Mouse (Mus musculus) heart, embryonic 16.5 days (tissue): ENCODE data around the gene Vstm5. TPM values are rescaled to one million over a fixed set of nuclear protein-coding genes. Genes with fewer than 3 reads are reported as not detected.

Experiments
- ATAC-seq: fragments of 200-750 bp; cut with Nextera tagmentation; replicated peaks from 2 replicates; pipeline ENCODE4 v1.8.0; 2017; ENCODE audit warnings: moderate number of reproducible peaks; ENCODE audit not compliant: insufficient read depth, low FRiP score; ENCODE audit errors: extremely low read depth
- H3K27ac ChIP-seq: fragments of 300-500 bp; sonication (generic); 2 replicates; pipeline ENCODE4 v1.5.1; 2014; ENCODE audit warnings: mild to moderate bottlenecking, low read length, control low read depth, moderate library complexity
- H3K27me3 ChIP-seq: fragments of 300-500 bp; sonication (generic); 2 replicates; pipeline ENCODE4 v1.6.1; 2014; ENCODE audit warnings: low read length, mixed read lengths; ENCODE audit not compliant: control insufficient read depth, insufficient read depth
- H3K36me3 ChIP-seq: fragments of 300-500 bp; sonication (generic); 2 replicates; pipeline ENCODE4 v1.6.1; 2014; ENCODE audit not compliant: control insufficient read depth, insufficient read depth
- H3K4me1 ChIP-seq: fragments of 300-500 bp; sonication (generic); 2 replicates; pipeline ENCODE4 v1.6.1; 2014; ENCODE audit warnings: low read length, mixed read lengths; ENCODE audit not compliant: control insufficient read depth, insufficient read depth
- H3K4me2 ChIP-seq: fragments of 300-500 bp; sonication (generic); 2 replicates; pipeline ENCODE4 v1.6.1; 2014; ENCODE audit warnings: low read depth, mild to moderate bottlenecking, control low read depth, low read length
- H3K4me3 ChIP-seq: fragments of 300-500 bp; sonication (generic); 2 replicates; pipeline ENCODE4 v1.5.1; 2014; ENCODE audit warnings: mild to moderate bottlenecking, control low read depth, low read length
- H3K9ac ChIP-seq: fragments of 300-500 bp; sonication (generic); 2 replicates; pipeline ENCODE4 v1.6.1; 2014; ENCODE audit warnings: low read length, control low read depth
- H3K9me3 ChIP-seq: fragments of 300-500 bp; sonication (generic); replicated peaks from 2 replicates; pipeline ENCODE4 v1.6.1; 2016; ENCODE audit warnings: low read length; ENCODE audit not compliant: control insufficient read depth
- WGBS: fragments of 180-500 bp; shearing (Covaris S2); extraction: QIAGEN DNeasy Blood & Tissue Kit; methylation state at CpG from one replicate; pipeline ENCODE4 v1.1.7; 2014; 5-methylcytosine and 5-hydroxymethylcytosine counted together
- polyA plus RNA-seq: library from polyadenylated mRNA; unstranded; fragments of >200 nt; fragmentation: Nextera tagmentation; extraction: Ambion mirVana; gene quantifications from 2 replicates; pipeline ENCODE4 v1.2.1, GENCODE M21; 2015

The Vstm5 gene
- polyA plus RNA-seq, 1 experiment from 2014 or later = 1.6 TPM

DNA sequence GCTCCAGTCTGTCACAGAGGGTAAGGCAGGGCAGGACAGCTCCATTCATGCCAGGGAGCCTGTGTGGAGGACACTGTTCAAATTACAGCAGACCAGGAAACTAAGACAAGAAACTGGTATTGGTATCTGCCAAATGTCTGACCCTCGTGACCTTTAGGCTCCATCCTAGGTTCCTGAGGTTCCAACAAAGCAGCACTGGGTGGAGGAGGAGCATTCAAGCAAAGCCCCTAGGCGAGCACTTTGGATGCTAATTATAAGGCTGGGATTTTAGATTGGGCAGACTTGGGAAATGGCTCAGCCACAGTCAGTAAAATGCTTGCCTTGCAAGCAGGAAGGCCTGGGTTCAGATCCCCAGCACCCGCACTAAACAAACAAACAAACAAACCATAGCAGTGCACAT is 2.9 kb upstream of the Vstm5 start:
- Histone ChIP-seq H3K4me1 (peaks cover 6% of the 10 kb centered on the region), H3K27me3 (no peaks in the 10 kb centered on the region), H3K4me2 (no peak overlapping the region), H3K36me3 (no peaks in the 10 kb centered on the region), H3K27ac (no peak overlapping the region), H3K9me3 (0 out of 2 replicates have a peak, but pooled peaks cover 2% of the 10 kb centered on the region), H3K9ac (no peak overlapping the region), H3K4me3 (no peak overlapping the region)
- 79% methylated on average over 3 of the region's 3 CpGs for WGBS
- no peak for ATAC-seq

DNA sequence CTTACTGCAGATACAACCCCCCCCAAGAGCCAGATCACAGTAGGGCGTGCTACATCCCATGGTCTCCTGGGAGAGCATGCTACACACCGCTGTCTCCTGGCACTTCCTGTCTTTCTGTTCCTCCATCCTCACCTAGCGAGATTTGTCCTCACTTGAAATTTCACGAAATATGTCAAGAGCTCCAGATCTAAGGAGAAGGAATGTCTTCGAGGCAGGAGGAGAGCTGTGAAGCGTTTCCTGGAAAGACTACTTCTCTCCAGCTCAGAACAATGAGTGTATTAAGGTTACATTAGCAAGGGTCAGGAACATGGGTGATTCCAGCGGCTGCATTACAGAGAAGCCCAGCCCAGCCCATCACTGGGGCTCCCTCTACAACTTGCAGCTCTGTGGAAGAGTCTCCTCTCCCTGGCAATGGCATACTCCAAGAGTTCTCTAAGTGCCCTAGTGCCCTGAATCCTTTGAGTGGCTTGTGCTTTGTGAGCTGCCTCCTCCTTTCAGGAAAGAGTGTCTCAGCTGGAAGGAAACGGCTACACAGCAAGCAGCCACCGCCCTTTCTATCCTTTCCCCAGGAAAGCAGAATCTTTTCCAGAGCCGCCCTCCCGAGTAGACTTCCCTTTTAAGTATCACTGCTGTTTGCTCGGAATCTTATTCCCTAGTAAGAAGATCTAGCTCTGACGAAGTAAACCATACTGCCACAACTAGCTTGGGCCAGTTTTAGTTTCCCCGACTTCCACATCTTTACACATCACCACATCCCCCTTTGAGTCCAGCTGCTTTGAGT is 1.1 kb upstream of the Vstm5 start:
- 43% methylated on average over 14 of the region's 14 CpGs for WGBS
- H3K27ac ChIP-seq = peak overlapping the region; percentile 6; the same call in 1 of the 2 replicates
- H3K9me3 ChIP-seq = no peaks in the 10 kb centered on the region
- no peaks in the 10 kb centered on the region for H3K36me3 ChIP-seq
- H3K9ac ChIP-seq = no peak overlapping the region
- ATAC-seq = no peak
- peaks cover 6% of the 10 kb centered on the region for H3K4me1 ChIP-seq
- no peak overlapping the region for H3K4me2 ChIP-seq
- H3K27me3 ChIP-seq = no peaks in the 10 kb centered on the region
- H3K4me3 ChIP-seq = no peak overlapping the region

GRCm38 (mm10) chr9:15238297-15238990 is 401 bp upstream of the Vstm5 start:
- Histone ChIP-seq H3K36me3 (no peaks in the 10 kb centered on the region), H3K27ac (peak overlapping the region; percentile 6; the same call in 1 of the 2 replicates), H3K4me1 (peaks cover 6% of the 10 kb centered on the region), H3K4me2 (peak overlapping the region; percentile 94), H3K9ac (no peak overlapping the region; the same call in 1 of the 2 replicates), H3K4me3 (peak overlapping the region; percentile 63), H3K9me3 (no peaks in the 10 kb centered on the region), H3K27me3 (no peaks in the 10 kb centered on the region)
- WGBS = 55% methylated on average over 16 of the region's 16 CpGs
- ATAC-seq = 0 out of 2 replicates have a peak, but pooled peaks have one; percentile 16

DNA sequence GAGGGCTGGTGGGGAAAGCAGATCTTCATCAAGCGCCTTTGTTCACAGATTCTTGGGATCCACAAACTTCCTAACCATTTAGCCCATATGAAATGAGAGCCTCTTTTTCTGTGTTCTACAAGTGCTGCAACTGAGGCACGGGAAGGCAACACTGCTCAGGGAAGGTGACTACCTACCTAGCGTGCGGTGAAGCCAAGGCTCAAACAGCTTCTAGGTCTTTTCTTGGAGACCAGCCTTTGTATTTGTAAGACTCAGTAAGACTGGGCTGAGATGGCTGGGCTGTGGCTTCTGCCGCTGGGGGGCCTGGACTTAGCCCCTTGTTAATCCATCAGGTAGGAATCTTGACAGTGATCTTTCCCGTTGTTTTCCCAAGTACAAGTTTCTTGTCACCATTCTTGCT is 1.2 kb downstream of the Vstm5 start:
- WGBS = 89% methylated on average over 6 of the region's 6 CpGs
- H3K9ac ChIP-seq = no peak overlapping the region
- H3K27ac ChIP-seq = no peak overlapping the region
- peaks cover 6% of the 10 kb centered on the region for H3K4me1 ChIP-seq
- H3K27me3 ChIP-seq = no peaks in the 10 kb centered on the region
- no peaks in the 10 kb centered on the region for H3K9me3 ChIP-seq
- no peak overlapping the region for H3K4me3 ChIP-seq
- H3K36me3 ChIP-seq = no peaks in the 10 kb centered on the region
- no peak overlapping the region for H3K4me2 ChIP-seq
- ATAC-seq = no peak

- peaks cover 6% of the 10 kb centered on the region for H3K4me1 ChIP-seq
- no peak overlapping the region for H3K27ac ChIP-seq
- ATAC-seq = no peak
- H3K27me3 ChIP-seq = no peaks in the 10 kb centered on the region
- no peak overlapping the region for H3K4me2 ChIP-seq
- H3K4me3 ChIP-seq = no peak overlapping the region
- WGBS = 59% methylated on average over 6 of the region's 6 CpGs
- H3K9me3 ChIP-seq = no peaks in the 10 kb centered on the region
- no peaks in the 10 kb centered on the region for H3K36me3 ChIP-seq
- no peak overlapping the region for H3K9ac ChIP-seq
These were observed 2.2 kb downstream of the Vstm5 start for GRCm38 (mm10) chr9:15240863-15241595.

GRCm38 (mm10) chr9:15241596-15241939 is 2.7 kb downstream of the Vstm5 start:
- Histone ChIP-seq H3K9ac (no peak overlapping the region), H3K27ac (no peak overlapping the region), H3K4me1 (peaks cover 6% of the 10 kb centered on the region), H3K4me3 (no peak overlapping the region), H3K4me2 (no peak overlapping the region), H3K9me3 (no peaks in the 10 kb centered on the region), H3K27me3 (no peaks in the 10 kb centered on the region), H3K36me3 (no peaks in the 10 kb centered on the region)
- 51% methylated on average over 9 of the region's 9 CpGs for WGBS
- no peak for ATAC-seq

DNA sequence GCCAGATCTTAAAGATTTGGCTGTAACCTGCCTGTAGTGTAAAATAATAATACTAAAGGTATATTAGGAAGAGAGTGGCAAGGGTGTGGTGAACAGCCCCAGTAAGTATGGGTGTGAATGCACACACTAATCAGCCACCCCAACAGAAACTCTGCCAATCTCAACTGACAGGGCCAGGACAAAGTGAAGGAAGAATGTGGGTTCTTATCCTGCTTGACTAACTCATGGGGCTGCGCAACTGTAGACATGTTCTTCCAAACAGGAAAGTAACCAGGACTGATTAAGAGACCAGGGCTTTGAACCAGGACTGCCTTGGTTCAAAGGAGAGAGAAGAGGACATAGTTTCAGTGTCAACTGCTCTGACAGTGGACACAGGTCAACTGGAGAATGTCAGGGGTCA is 3.3 kb downstream of the Vstm5 start:
- no peaks in the 10 kb centered on the region for H3K9me3 ChIP-seq
- H3K4me3 ChIP-seq = no peak overlapping the region
- WGBS = 85% methylated on average over 1 of the region's 1 CpGs
- H3K27me3 ChIP-seq = no peaks in the 10 kb centered on the region
- no peaks in the 10 kb centered on the region for H3K36me3 ChIP-seq
- no peak for ATAC-seq
- H3K27ac ChIP-seq = no peak overlapping the region
- H3K9ac ChIP-seq = no peak overlapping the region
- H3K4me1 ChIP-seq = peaks cover 6% of the 10 kb centered on the region
- H3K4me2 ChIP-seq = no peak overlapping the region

- H3K4me1 ChIP-seq = no peaks in the 10 kb centered on the region
- no peak overlapping the region for H3K4me2 ChIP-seq
- no peak overlapping the region for H3K9ac ChIP-seq
- no peak overlapping the region for H3K27ac ChIP-seq
- 59% methylated on average over 14 of the region's 14 CpGs for WGBS
- H3K9me3 ChIP-seq = peaks cover 5% of the 10 kb centered on the region; the same call in 1 of the 2 replicates
- H3K4me3 ChIP-seq = no peak overlapping the region
- no peaks in the 10 kb centered on the region for H3K36me3 ChIP-seq
- ATAC-seq = no peak
- H3K27me3 ChIP-seq = no peaks in the 10 kb centered on the region
These were observed 6.7 kb downstream of the Vstm5 start for GRCm38 (mm10) chr9:15245319-15246075.
